Mouse (Mus musculus) ES-Bruce4 (cell line): ENCODE measurements around the gene Cntn5.

ENCODE experiments used
- CTCF ChIP-seq: IDR thresholded peaks from one replicate; pipeline ENCODE4 v1.8.1; 2011; ENCODE audit warnings: low read depth, low read length
- EP300 ChIP-seq: IDR thresholded peaks from 2 replicates; pipeline ENCODE4 v1.6.1; 2011; ENCODE audit warnings: low read depth, low read length; ENCODE audit not compliant: insufficient read depth
- POLR2A ChIP-seq: IDR thresholded peaks from one replicate; pipeline ENCODE4 v1.8.1; 2011; ENCODE audit warnings: low read length; ENCODE audit not compliant: insufficient read depth

- TF ChIP-seq CTCF (no peak), POLR2A (no peak), EP300 (no peak)
Observed at GRCm38 (mm10) chr9:10724191-10724590, 180.4 kb downstream of the Cntn5 start.
